Comparison of ENCODE assay signal across 20 mouse cellular contexts in the genomic region with DNA sequence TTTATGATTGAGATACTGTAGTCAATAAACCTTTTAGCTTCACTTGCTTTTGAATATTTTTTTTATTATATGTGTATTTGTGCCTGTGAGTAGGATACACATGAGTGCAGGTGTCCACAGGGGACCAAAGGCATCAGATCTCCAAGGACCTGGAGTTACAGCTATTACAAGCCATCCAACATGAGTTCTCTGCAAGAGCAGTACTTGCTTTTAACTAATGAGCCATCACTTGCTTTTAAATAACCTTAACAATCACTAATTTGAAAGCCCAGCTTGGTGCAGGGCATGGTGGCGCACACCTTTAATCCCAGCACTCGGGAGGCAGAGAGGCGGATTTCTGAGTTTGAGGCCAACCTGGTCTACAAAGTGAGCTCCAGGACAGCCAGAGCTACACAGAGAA. TPM values are rescaled to one million over a fixed set of nuclear protein-coding genes. Genes with fewer than 3 reads are reported as not detected.
DNase-seq lines count a peak whose midpoint lies in the region; ATAC-seq lines count a peak whose summit lies in the region.
"Had no signal": no experiment of that assay in that cellular context is flagged by ENCODE, and none has a peak within 500 bp of the region (broad histone marks: within the 10 kb centered on the region; RNA-seq: fewer than 3 reads in every experiment).

No protein-coding gene starts in this region.

- ATAC-seq in neural tube, embryonic 13.5 days (ENCODE audit: low read depth) = peak; percentile 21; the same call in 1 of the 2 replicates
- no peak for ATAC-seq in intestine, embryonic 16.5 days
- ATAC-seq: activated CD4-positive, CD25-positive, alpha-beta regulatory T cell, adult 4 months; CD4-positive, CD25-positive, alpha-beta regulatory T cell, adult 4 months; Patski had no signal

- DNase-seq in neural tube, embryonic 10.5 days (ENCODE audit: extremely low spot score, low spot score) = no peak
- peak; percentile 35 for DNase-seq in ZHBTc4 (ENCODE audit: low read depth, low spot score)
- DNase-seq: adrenal gland, adult 2 months; adrenal gland, adult 8-10 months; adrenal gland, postnatal 10 days; adrenal gland, postnatal 14 days; adrenal gland, postnatal 25 days; adrenal gland, postnatal 36 days; B cell, adult 2 months; cerebellum, adult 11 months; cerebellum, adult 11-12 months; cerebellum, adult 18-20 months; cerebellum, adult 2 months had no signal

- WGBS in neural tube, embryonic 13.5 days = 30% methylated on average over 3 of the region's 3 CpGs
- 68% methylated on average over 3 of the region's 3 CpGs for WGBS in intestine, embryonic 16.5 days

- H3K9ac ChIP-seq in neural tube, embryonic 13.5 days = no peak overlapping the region
- H3K9ac ChIP-seq in intestine, embryonic 16.5 days (ENCODE audit: low read depth, low read length) = no peak overlapping the region

- no peak overlapping the region for H3K4me2 ChIP-seq in neural tube, embryonic 13.5 days
- no peak overlapping the region for H3K4me2 ChIP-seq in intestine, embryonic 16.5 days (ENCODE audit: low read depth, low read length)

- H3K27ac ChIP-seq in neural tube, embryonic 13.5 days (replicated peaks) = no peak overlapping the region
- no peak overlapping the region for H3K27ac ChIP-seq in intestine, embryonic 16.5 days (ENCODE audit: low read length)

- H3K36me3 ChIP-seq in neural tube, embryonic 13.5 days = peaks cover 8% of the 10 kb centered on the region
- H3K36me3 ChIP-seq in intestine, embryonic 16.5 days (ENCODE audit: control insufficient read depth, insufficient read depth, low read length) = no peaks in the 10 kb centered on the region

- H3K4me3 ChIP-seq in neural tube, embryonic 13.5 days = no peak overlapping the region
- H3K4me3 ChIP-seq in intestine, embryonic 16.5 days (ENCODE audit: low read length) = no peak overlapping the region

- peaks cover 29% of the 10 kb centered on the region for H3K4me1 ChIP-seq in neural tube, embryonic 13.5 days (replicated peaks)
- H3K4me1 ChIP-seq in intestine, embryonic 16.5 days (ENCODE audit: control insufficient read depth, insufficient read depth, low read length) = peaks cover 17% of the 10 kb centered on the region

- H3K9me3 ChIP-seq in neural tube, embryonic 13.5 days = no peaks in the 10 kb centered on the region
- no peaks in the 10 kb centered on the region for H3K9me3 ChIP-seq in intestine, embryonic 16.5 days (ENCODE audit: control insufficient read depth, low read length)
- H3K9me3 ChIP-seq: G1E had no signal

- H3K27me3 ChIP-seq in neural tube, embryonic 13.5 days = 0 out of 2 replicates have a peak, but pooled peaks cover 3% of the 10 kb centered on the region
- H3K27me3 ChIP-seq in intestine, embryonic 16.5 days (replicated peaks; ENCODE audit: control insufficient read depth, insufficient read depth, low read length) = no peaks in the 10 kb centered on the region
- H3K27me3 ChIP-seq: CH12.LX had no signal

RNA-seq across cellular contexts. Expression of a gene that starts 2.2 kb away (rescaled TPM):
- 70.8 and 73.1 TPM in 2 replicates for polyA plus RNA-seq in neural tube, embryonic 13.5 days (2015; fragmentation: Nextera tagmentation; extraction: Ambion mirVana)
- polyA plus RNA-seq in intestine, embryonic 16.5 days (2015; fragmentation: Nextera tagmentation; extraction: Ambion mirVana) = 58.4 and 59.4 TPM in 2 replicates

RNA-seq across cellular contexts. Expression of a gene that starts 6.0 kb away (rescaled TPM):
- polyA plus RNA-seq in neural tube, embryonic 13.5 days (2015; fragmentation: Nextera tagmentation; extraction: Ambion mirVana) = 48.0 and 53.7 TPM in 2 replicates
- 95.7 and 97.2 TPM in 2 replicates for polyA plus RNA-seq in intestine, embryonic 16.5 days (2015; fragmentation: Nextera tagmentation; extraction: Ambion mirVana)

RNA-seq across cellular contexts. Expression of a gene that starts 17.4 kb away (rescaled TPM):
- polyA plus RNA-seq in neural tube, embryonic 13.5 days (2015; fragmentation: Nextera tagmentation; extraction: Ambion mirVana) = 20.2 and 20.6 TPM in 2 replicates
- polyA plus RNA-seq in intestine, embryonic 16.5 days (2015; fragmentation: Nextera tagmentation; extraction: Ambion mirVana) = 13.6 and 13.7 TPM in 2 replicates

RNA-seq across cellular contexts. Expression of a gene that starts 33.7 kb away (rescaled TPM):
- 922 and 997 TPM in 2 replicates for polyA plus RNA-seq in neural tube, embryonic 13.5 days (2015; fragmentation: Nextera tagmentation; extraction: Ambion mirVana)
- polyA plus RNA-seq in intestine, embryonic 16.5 days (2015; fragmentation: Nextera tagmentation; extraction: Ambion mirVana) = 980 and 987 TPM in 2 replicates

RNA-seq across cellular contexts. Expression of a gene that starts 34.5 kb away (rescaled TPM):
- polyA plus RNA-seq in neural tube, embryonic 13.5 days (2015; fragmentation: Nextera tagmentation; extraction: Ambion mirVana) = 25.9 and 26.5 TPM in 2 replicates
- 18.0 and 19.0 TPM in 2 replicates for polyA plus RNA-seq in intestine, embryonic 16.5 days (2015; fragmentation: Nextera tagmentation; extraction: Ambion mirVana)
